Mouse (Mus musculus): ENCODE results near the gene Grip1. TPM values are rescaled to one million over a fixed set of nuclear protein-coding genes. Genes with fewer than 3 reads are reported as not detected.

The Grip1 gene
- total RNA-seq, 2 experiments from 2014 or later, result 20.3 to 22.2 TPM

DNA sequence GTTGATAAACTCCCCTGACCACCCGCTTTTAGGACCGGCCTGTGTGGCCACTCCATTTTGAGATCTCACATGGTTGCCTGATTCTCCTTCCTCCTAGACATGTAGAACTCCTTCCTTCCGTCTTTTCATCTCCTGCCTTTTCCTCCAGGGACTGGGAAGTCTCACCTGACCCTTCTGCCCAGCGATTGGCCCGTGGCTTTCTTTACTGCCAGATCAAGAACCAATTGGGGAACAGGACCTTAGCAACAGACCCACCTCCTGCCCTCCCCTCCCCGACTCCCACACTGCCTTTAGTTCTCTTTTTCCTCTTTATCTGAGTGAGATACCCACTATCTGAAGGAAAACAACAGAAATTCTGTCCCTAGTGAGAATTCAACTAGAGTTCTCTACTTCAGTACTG, 180.9 kb downstream of the Grip1 start:
- Histone ChIP-seq H3K27ac (no peak overlapping the region), H3K4me3 (no peak overlapping the region)
- TF ChIP-seq CTCF (IDR thresholded peaks at IDR 0.05), result no peak
- no peak for DNase-seq (ENCODE audit: extremely low spot score in 1 of 2, low spot score in 2 of 2)
- intact Hi-C loops (cut with DNase I), result no loop called here

DNA sequence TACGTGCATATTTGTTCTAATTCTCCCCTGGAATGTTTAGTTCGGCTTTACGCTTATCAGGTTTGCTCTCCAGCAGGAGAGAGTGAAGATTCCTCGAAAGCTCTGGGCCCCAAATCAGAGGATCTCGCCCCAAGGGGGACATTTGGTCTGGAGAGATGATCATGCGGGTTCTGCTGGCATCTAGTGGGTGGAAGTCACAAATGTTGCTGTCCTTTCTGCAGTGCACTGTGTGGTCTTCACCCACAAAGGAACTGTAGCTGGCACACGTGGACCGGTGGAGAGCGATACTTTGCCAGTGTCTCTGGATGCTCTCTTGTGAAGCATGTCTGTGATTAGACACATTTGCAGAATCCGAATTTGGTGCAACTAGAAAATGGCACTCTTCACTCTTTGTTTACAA, 186.9 kb downstream of the Grip1 start:
- peak; percentile 29 for TF ChIP-seq CTCF (IDR thresholded peaks at IDR 0.05)
- H3K4me3 ChIP-seq, result no peak overlapping the region
- DNase-seq (ENCODE audit: extremely low spot score in 1 of 2, low spot score in 2 of 2), result no peak
- intact Hi-C loops (cut with DNase I), result loop anchor here (5.0 kb wide), 1 partner anchor 343 kb away; no protein-coding TSS in a partner anchor
- H3K27ac ChIP-seq, result no peak overlapping the region

DNA sequence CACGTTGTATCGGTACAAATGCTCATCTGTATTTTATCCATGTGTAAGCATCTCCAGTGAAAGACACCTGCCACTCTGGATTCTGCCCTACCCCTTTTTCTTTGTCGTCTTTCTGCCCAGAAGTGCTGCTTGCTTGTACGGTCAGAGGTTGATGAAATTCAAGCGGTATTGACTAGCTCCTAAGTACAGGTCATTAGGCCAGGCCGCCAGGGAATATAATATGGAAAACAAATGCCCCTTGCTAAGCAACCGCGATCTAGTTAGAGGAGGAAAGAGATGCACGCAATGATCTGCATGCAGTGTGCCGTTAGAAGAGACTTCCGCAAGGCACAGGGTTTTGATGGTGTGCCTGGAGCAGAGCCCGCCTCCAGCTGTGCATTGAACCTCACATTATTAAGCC, 187.4 kb downstream of the Grip1 start:
- no peak overlapping the region for H3K27ac ChIP-seq
- intact Hi-C loops (cut with DNase I), result loop anchor here (5.0 kb wide), 1 partner anchor 344 kb away; no protein-coding TSS in a partner anchor
- DNase-seq (ENCODE audit: extremely low spot score in 1 of 2, low spot score in 2 of 2), result no peak
- no peak overlapping the region for H3K4me3 ChIP-seq
- TF ChIP-seq CTCF (IDR thresholded peaks at IDR 0.05), result no peak

DNA sequence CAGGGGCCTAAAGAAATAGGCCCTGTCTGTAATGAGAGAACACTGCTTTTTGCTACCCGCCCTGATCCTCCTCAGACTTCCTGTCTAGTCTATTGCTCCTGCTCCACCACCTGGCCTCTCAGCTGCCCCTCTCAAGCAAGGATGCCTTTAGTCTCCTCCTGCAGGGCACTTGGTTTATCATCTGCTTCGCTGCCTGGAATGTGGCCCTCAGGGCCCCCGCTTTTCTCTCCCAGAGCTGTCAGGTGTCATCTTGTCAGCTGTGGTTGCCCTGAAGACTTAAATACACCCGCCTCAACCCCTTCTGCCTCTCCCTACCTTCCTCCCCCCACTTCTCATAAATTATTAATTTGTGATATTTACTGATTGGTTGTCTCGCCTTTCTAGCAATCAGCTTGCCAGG, 190.7 kb downstream of the Grip1 start:
- Histone ChIP-seq H3K27ac (no peak overlapping the region), H3K4me3 (no peak overlapping the region)
- no peak for DNase-seq (ENCODE audit: extremely low spot score in 1 of 2, low spot score in 2 of 2)
- no peak for TF ChIP-seq CTCF (IDR thresholded peaks at IDR 0.05)
- intact Hi-C loops (cut with DNase I), result loop anchor here (5.0 kb wide), 1 partner anchor 347 kb away; no protein-coding TSS in a partner anchor

DNA sequence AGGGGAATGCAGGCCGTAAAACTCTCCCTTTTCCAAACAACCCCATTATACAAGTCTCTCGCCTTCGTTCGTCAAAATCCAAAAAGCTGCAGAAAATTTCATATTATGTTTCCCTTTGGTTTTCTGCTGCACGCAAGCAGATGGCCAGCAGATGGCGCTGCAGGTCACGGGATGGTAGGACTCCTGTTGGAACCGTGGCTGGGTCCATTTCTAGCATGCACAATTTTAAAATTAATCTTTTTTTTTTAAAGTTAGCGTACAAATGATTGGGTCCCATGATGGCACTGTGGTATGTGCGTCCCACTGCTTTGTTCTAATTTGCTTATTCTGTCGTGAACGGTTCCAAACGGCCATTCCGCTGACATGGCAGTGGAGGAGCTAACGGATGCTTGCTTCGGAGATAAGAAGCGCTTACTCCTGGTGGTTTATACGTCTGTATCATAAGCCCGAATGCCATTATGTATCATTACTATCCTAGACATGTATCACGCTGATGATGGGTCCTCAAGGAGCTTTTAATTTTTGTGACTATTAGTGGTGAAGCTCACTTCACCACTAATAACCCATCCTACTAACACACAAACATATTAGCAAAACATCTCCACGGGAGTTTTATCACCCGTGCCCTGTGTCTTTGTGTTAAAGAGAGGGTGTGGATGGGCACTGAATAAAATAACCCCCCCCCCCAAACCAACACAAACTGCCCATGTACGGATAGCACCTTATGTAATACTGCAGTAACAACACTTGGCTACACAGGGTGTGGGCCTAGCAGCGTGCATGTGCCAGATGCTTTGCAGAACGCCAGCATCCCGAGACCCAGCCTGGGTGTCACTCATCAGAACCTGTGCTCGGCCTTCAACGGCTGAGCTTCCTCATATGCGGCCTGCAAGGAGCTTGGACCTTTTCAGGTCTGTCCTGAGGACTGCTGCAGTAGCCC, 193.1 kb downstream of the Grip1 start:
- H3K27ac ChIP-seq, result no peak overlapping the region
- DNase-seq (ENCODE audit: extremely low spot score in 1 of 2, low spot score in 2 of 2), result peak; percentile 51 to 75
- TF ChIP-seq CTCF (IDR thresholded peaks at IDR 0.05), result peak; percentile 90
- intact Hi-C loops (cut with DNase I), result loop anchor here (1.0 to 2.0 kb wide), 3 partner anchors 133 to 556 kb away; partner anchors contain the start of gene Irak3
- H3K4me3 ChIP-seq, result no peak overlapping the region

DNA sequence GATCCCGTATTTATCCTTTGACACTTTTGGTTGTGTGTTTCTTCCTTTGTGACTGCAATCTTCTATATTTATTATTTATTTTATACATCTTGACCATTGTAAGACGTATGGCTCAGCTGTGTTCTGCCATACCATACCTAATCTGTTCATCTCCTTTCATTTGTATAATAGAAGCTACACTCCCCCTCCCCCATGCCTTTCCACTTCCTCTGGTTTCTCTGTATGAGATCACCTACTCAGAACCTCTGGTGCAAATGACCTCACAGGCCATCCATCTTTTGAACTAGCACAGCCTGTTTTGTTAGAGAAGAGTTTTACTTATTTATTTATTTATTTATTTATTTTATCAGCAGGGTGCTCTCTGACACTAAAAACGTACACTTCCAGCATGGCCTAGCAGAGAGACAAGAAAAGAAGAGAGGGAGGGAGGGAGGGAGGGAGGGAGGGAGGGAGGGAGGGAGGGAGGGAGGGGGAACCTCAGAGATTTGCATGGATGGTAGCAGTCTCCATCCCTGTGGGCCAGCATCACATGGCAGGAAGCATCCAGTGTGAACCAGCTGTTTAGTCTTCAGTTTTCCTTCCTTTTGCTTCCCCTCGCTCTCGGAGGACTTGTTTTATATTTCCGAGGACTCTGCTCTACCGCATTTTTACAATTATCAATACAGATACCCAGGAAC, 207.2 kb downstream of the Grip1 start:
- TF ChIP-seq CTCF (IDR thresholded peaks at IDR 0.05), result no peak
- intact Hi-C loops (cut with DNase I), result no loop called here
- Histone ChIP-seq H3K27ac (no peak overlapping the region), H3K4me3 (no peak overlapping the region)
- no peak for DNase-seq (ENCODE audit: extremely low spot score in 1 of 2, low spot score in 2 of 2)

DNA sequence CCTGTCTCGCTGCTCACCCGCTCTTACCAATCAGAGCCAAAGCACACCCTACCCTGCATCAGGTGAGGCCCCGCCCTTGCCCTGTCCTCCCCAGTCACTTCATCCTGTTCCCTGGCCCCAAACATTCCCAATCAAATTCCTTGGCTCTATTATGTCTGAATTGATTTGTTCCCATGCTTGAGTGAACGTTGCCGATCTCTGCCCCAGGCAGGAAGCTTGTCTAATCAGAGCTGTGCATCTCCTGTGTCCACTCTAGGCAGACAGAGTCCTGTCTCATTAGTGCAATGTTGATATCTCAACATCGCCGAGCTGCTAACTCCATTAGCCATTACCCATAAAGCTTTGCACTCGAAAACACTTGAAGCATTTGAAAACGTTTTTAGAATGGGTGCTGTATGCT, 210.0 kb downstream of the Grip1 start:
- Histone ChIP-seq H3K4me3 (no peak overlapping the region), H3K27ac (no peak overlapping the region)
- TF ChIP-seq CTCF (IDR thresholded peaks at IDR 0.05), result no peak
- no peak for DNase-seq (ENCODE audit: extremely low spot score in 1 of 2, low spot score in 2 of 2)
- intact Hi-C loops (cut with DNase I), result no loop called here

DNA sequence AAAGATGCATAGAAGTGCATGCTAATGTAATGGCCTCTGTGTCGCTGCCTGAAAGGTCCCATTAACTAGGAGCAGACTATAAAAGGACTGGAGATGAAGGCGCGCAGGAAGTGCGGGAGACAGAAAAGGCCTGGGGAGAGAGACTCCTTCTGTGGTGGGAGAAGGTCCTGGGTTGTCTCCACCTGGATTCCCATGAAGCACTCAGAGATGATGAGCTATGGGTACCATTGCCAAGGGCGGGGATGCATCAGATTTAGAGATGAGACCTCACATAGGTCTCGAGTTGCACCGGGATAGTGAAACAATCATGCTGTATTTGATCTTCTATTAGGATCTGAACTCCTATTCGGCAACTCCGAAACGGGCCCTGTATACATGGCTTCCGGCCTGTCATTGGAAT, 212.8 kb downstream of the Grip1 start:
- Histone ChIP-seq H3K4me3 (no peak overlapping the region), H3K27ac (no peak overlapping the region)
- no peak for DNase-seq (ENCODE audit: extremely low spot score in 1 of 2, low spot score in 2 of 2)
- no peak for TF ChIP-seq CTCF (IDR thresholded peaks at IDR 0.05)
- intact Hi-C loops (cut with DNase I), result no loop called here

DNA sequence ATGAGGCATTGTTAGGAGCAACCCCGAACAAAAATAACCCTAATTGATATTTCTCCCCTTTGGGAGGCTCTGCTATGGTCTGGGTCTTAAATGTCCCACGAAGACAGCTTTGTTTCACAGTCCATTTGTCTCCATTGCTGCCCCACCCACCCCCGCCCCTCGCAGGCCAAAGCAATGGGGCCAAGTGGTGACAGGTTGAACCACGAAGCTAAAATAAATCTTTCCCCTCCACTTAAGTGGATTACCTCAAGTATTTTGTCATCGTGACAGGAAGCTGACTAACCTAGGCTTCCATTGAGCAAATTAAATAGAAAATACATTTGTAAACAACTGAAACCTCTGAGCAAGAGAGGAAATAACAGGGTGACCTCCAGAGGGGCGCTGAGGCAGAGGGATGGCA, 216.8 kb downstream of the Grip1 start:
- no peak for TF ChIP-seq CTCF (IDR thresholded peaks at IDR 0.05)
- DNase-seq (ENCODE audit: extremely low spot score in 1 of 2, low spot score in 2 of 2), result no peak
- H3K4me3 ChIP-seq, result no peak overlapping the region
- no peak overlapping the region for H3K27ac ChIP-seq
- intact Hi-C loops (cut with DNase I), result no loop called here

DNA sequence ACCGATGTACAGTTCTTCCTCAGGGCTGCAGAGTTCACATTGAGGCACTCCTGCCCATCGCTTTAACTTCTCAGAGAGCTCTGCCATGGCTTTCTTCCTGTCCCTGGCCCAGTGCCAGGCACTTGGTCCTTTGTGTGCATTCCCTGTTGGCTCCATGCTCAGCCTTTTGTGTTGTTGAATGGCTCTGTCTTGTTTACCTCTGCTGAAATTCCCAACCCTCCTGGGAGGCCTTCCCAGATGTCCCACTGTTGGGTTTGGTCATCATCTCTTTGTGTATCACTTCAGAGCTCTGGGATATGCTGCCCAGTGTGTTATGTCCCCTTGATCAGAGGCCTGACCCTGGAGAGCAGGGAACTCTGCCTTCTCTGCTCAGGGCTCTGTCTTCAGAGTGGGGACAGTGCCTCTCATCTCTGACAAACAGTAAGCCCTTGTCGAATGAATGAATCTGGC, 230.8 kb downstream of the Grip1 start:
- TF ChIP-seq CTCF (IDR thresholded peaks at IDR 0.05), result no peak
- Histone ChIP-seq H3K4me3 (no peak overlapping the region), H3K27ac (no peak overlapping the region)
- no peak for DNase-seq (ENCODE audit: extremely low spot score in 1 of 2, low spot score in 2 of 2)
- intact Hi-C loops (cut with DNase I), result no loop called here

DNA sequence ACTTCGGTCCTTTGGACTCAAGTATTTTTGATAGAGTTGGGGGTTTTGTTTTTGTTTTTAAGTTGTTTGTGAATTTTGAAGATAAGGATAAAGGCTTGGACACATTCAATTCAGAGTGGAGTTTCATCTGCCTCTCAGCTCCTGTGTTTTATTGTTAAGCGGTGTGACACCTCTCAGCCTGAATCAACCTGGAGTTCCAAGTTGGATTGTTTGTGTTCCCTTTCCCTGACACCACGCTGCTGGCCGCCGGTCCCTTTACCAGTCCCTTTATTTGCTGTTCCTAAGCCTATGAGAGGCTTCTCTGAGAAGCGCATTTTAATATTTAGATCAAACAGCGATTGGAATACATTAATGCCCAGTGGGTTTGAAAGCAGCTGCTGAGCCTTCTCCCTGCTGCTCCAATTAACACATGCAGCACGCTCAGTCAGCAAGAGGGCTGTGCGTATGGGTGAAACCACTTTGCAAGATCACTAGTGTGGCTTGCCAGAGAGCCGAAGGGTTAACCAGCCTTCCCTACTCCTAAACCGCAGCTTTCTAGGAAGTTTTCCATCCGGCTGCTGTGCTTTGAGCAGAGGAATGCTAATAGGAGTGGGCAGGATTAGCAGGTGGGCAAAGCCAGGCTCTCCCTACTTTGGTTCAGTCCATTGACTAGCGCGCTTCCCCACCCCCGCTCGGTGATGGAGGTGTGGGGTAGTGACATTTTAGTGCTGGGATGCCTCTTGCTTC, 237.9 kb downstream of the Grip1 start:
- DNase-seq (ENCODE audit: extremely low spot score in 1 of 2, low spot score in 2 of 2), result peak; percentile 58 to 61
- peak overlapping the region; percentile 34; the same call in 1 of the 2 replicates for H3K27ac ChIP-seq
- no peak for TF ChIP-seq CTCF (IDR thresholded peaks at IDR 0.05)
- H3K4me3 ChIP-seq, result peak overlapping the region; percentile 53
- intact Hi-C loops (cut with DNase I), result loop anchor here (2.0 kb wide), 1 partner anchor 15 kb away; no protein-coding TSS in a partner anchor

Measured in left cerebral cortex, adult 2 months (tissue).